Mouse (Mus musculus) cerebellum, adult 2 months (tissue): ENCODE measurements at regions not wholly inside any gene's neighbourhood (a gene's known extent, or its start where the extent isn't known, plus 50 kb on each side); places are given as distances from the start of the nearest gene placed in this dataset.

Experiments used
- CTCF ChIP-seq: fragments of 200-500 bp; IDR thresholded peaks from 2 replicates; pipeline ENCODE4 v1.5.1; 2011; ENCODE audit warnings: low read depth, mild to moderate bottlenecking, control low read depth, low read length, moderate library complexity, borderline replicate concordance; ENCODE audit not compliant: insufficient read depth
- POLR2A ChIP-seq: fragments of 200-500 bp; IDR thresholded peaks from 2 replicates; pipeline ENCODE4 v1.6.1; 2011; ENCODE audit warnings: low read length, control low read depth, borderline replicate concordance; ENCODE audit not compliant: insufficient read depth

GRCm38 (mm10) chr13:5931433-5931832 is 70.2 kb downstream of the Klf6 start:
- TF ChIP-seq POLR2A (no peak), CTCF (no peak)
